In genomic region chr5:117523010-117523409, GRCm38 (mm10) we compare ENCODE assay signal across 17 mouse cellular contexts.
DNase-seq lines count a peak whose midpoint lies in the region; ATAC-seq and TF ChIP-seq lines count a peak whose summit lies in the region.
"Had no signal": no experiment of that assay in that cellular context is flagged by ENCODE, and none has a peak within 500 bp of the region (broad histone marks: within the 10 kb centered on the region; RNA-seq: fewer than 3 reads in every experiment).

No protein-coding gene starts in this region.

- no peaks in the 10 kb centered on the region for H3K4me1 ChIP-seq in hindbrain, postnatal 0 days (ENCODE audit: insufficient read depth, low read length)
- H3K4me1 ChIP-seq in hindbrain, embryonic 14.5 days (replicated peaks; ENCODE audit: control insufficient read depth, insufficient read depth, low read length) = no peaks in the 10 kb centered on the region
- H3K4me1 ChIP-seq: liver, embryonic 15.5 days; stomach, embryonic 15.5 days had no signal

- H3K36me3 ChIP-seq in hindbrain, postnatal 0 days (ENCODE audit: insufficient read depth, low read length) = no peaks in the 10 kb centered on the region
- no peaks in the 10 kb centered on the region for H3K36me3 ChIP-seq in hindbrain, embryonic 14.5 days (replicated peaks; ENCODE audit: control insufficient read depth, insufficient read depth)
- H3K36me3 ChIP-seq: heart, embryonic 13.5 days; limb, embryonic 12.5 days; liver, embryonic 15.5 days; stomach, embryonic 15.5 days had no signal

- H3K9ac ChIP-seq in hindbrain, postnatal 0 days (replicated peaks; ENCODE audit: low read length) = no peak overlapping the region
- no peak overlapping the region for H3K9ac ChIP-seq in hindbrain, embryonic 14.5 days
- H3K9ac ChIP-seq: heart, embryonic 13.5 days; limb, embryonic 12.5 days; liver, embryonic 15.5 days; stomach, embryonic 15.5 days had no signal

- no peak overlapping the region for H3K4me2 ChIP-seq in hindbrain, postnatal 0 days (ENCODE audit: low read depth, low read length)
- no peak overlapping the region for H3K4me2 ChIP-seq in hindbrain, embryonic 14.5 days (replicated peaks)
- H3K4me2 ChIP-seq: heart, embryonic 13.5 days; limb, embryonic 12.5 days; liver, embryonic 15.5 days; stomach, embryonic 15.5 days had no signal

- intact Hi-C loops in heart, postnatal 36 days (cut with DNase I) = no loop called here

- ATAC-seq in hindbrain, postnatal 0 days = no peak
- no peak for ATAC-seq in hindbrain, embryonic 14.5 days (ENCODE audit: low FRiP score)
- ATAC-seq: lung, postnatal 0 days had no signal

- H3K27me3 ChIP-seq in hindbrain, postnatal 0 days (ENCODE audit: insufficient read depth, low read length) = no peaks in the 10 kb centered on the region
- H3K27me3 ChIP-seq in hindbrain, embryonic 14.5 days (ENCODE audit: control insufficient read depth, insufficient read depth, low read length) = no peaks in the 10 kb centered on the region
- H3K27me3 ChIP-seq: heart, embryonic 13.5 days; limb, embryonic 12.5 days; liver, embryonic 15.5 days; stomach, embryonic 15.5 days had no signal

- 46% methylated on average over 10 of the region's 10 CpGs for WGBS in hindbrain, postnatal 0 days
- WGBS in hindbrain, embryonic 14.5 days = 65% methylated on average over 10 of the region's 10 CpGs

- no peak overlapping the region for H3K27ac ChIP-seq in hindbrain, postnatal 0 days
- H3K27ac ChIP-seq in hindbrain, embryonic 14.5 days = no peak overlapping the region
- H3K27ac ChIP-seq: heart, embryonic 13.5 days; limb, embryonic 12.5 days; liver, embryonic 15.5 days; stomach, embryonic 15.5 days had no signal

- DNase-seq in hindbrain, postnatal 0 days (ENCODE audit: low spot score) = peak; percentile 36
- no peak for DNase-seq in hindbrain, embryonic 14.5 days (ENCODE audit: low spot score)
- DNase-seq in MN1 (ENCODE audit: low spot score) = peak; percentile 73
- peak; percentile 58 for DNase-seq in cerebellum, adult 11 months
- peak; percentile 73 to 79 for DNase-seq in cerebellum, postnatal 14 days
- no peak for DNase-seq in heart, postnatal 36 days
- DNase-seq in lung, postnatal 14 days = no peak
- DNase-seq: heart, postnatal 4 days; kidney, adult 8-10 months; midbrain, embryonic 14.5 days; spleen, adult 18-20 months had no signal

- H3K9me3 ChIP-seq in hindbrain, postnatal 0 days (ENCODE audit: low read length) = no peaks in the 10 kb centered on the region
- no peaks in the 10 kb centered on the region for H3K9me3 ChIP-seq in hindbrain, embryonic 14.5 days (ENCODE audit: control insufficient read depth, low read length)
- H3K9me3 ChIP-seq: liver, embryonic 15.5 days; stomach, embryonic 15.5 days had no signal

- TF ChIP-seq CTCF in hindbrain, postnatal 0 days (IDR thresholded peaks at IDR 0.05; ENCODE audit: low read depth) = no peak

- no peak overlapping the region for H3K4me3 ChIP-seq in hindbrain, postnatal 0 days (ENCODE audit: low read length)
- no peak overlapping the region for H3K4me3 ChIP-seq in hindbrain, embryonic 14.5 days (replicated peaks; ENCODE audit: low read length)
- H3K4me3 ChIP-seq: erythroblast, embryonic 14.5 days; heart, embryonic 13.5 days; limb, embryonic 12.5 days; liver, embryonic 15.5 days; stomach, embryonic 15.5 days had no signal

Comparison
In these comparisons a context has a peak if more than half of its experiments do, and no peak if none do; other contexts are left out.
1. DNase-seq: peak in hindbrain, postnatal 0 days (single experiment), MN1 (single experiment), cerebellum, adult 11 months (single experiment) and cerebellum, postnatal 14 days (2 of 2); none in hindbrain, embryonic 14.5 days (single experiment), heart, postnatal 36 days (0 of 2) and lung, postnatal 14 days (single experiment).